Comparison of ENCODE assay signal across 14 mouse cellular contexts in genomic region chr3:90391004-90391403, GRCm38 (mm10). TPM values are rescaled to one million over a fixed set of nuclear protein-coding genes. Genes with fewer than 3 reads are reported as not detected.
DNase-seq lines count a peak whose midpoint lies in the region; ATAC-seq and TF ChIP-seq lines count a peak whose summit lies in the region.
"Had no signal": no experiment of that assay in that cellular context is flagged by ENCODE, and none has a peak within 500 bp of the region (broad histone marks: within the 10 kb centered on the region; RNA-seq: fewer than 3 reads in every experiment).

No protein-coding gene starts in this region.

- H3K9ac ChIP-seq in heart, embryonic 15.5 days, result no peak overlapping the region
- H3K9ac ChIP-seq in stomach, embryonic 15.5 days, result no peak overlapping the region
- H3K9ac ChIP-seq in stomach, postnatal 0 days (ENCODE audit: low read length), result no peak overlapping the region
- no peak overlapping the region for H3K9ac ChIP-seq in limb, embryonic 11.5 days (ENCODE audit: low read length)
- no peak overlapping the region for H3K9ac ChIP-seq in liver, embryonic 11.5 days (ENCODE audit: low read depth, low read length)

- TF ChIP-seq EP300 in stomach, postnatal 0 days (optimal IDR thresholded peaks at IDR 0.05), result no peak

- 56% methylated on average over 4 of the region's 4 CpGs for WGBS in heart, embryonic 15.5 days
- 58% methylated on average over 4 of the region's 4 CpGs for WGBS in stomach, embryonic 15.5 days
- WGBS in stomach, postnatal 0 days, result 56% methylated on average over 4 of the region's 4 CpGs
- WGBS in limb, embryonic 11.5 days, result 65% methylated on average over 4 of the region's 4 CpGs
- 72% methylated on average over 4 of the region's 4 CpGs for WGBS in liver, embryonic 11.5 days

- 0 out of 2 replicates have a peak overlapping the region, but pooled peaks have one; percentile 70 for H3K27ac ChIP-seq in heart, embryonic 15.5 days
- peak overlapping the region; percentile 83 for H3K27ac ChIP-seq in stomach, embryonic 15.5 days
- H3K27ac ChIP-seq in stomach, postnatal 0 days (replicated peaks), result no peak overlapping the region
- H3K27ac ChIP-seq in limb, embryonic 11.5 days (replicated peaks; ENCODE audit: low read depth, low read length), result peak overlapping the region; percentile 92; the same call in 1 of the 2 replicates
- H3K27ac ChIP-seq in liver, embryonic 11.5 days (ENCODE audit: low read depth, low read length), result no peak overlapping the region

- TF ChIP-seq CTCF in stomach, postnatal 0 days (IDR thresholded peaks at IDR 0.05; ENCODE audit: low read depth), result no peak

- ATAC-seq in heart, embryonic 15.5 days (replicated peaks; ENCODE audit: insufficient number of reproducible peaks, insufficient read depth, low FRiP score, low read depth), result no peak
- no peak for ATAC-seq in stomach, embryonic 15.5 days (ENCODE audit: insufficient read depth, low FRiP score, low read depth)
- no peak for ATAC-seq in stomach, postnatal 0 days (ENCODE audit: low FRiP score, low TSS enrichment)
- no peak for ATAC-seq in limb, embryonic 11.5 days (ENCODE audit: insufficient number of reproducible peaks, low FRiP score, low TSS enrichment, low read depth)
- ATAC-seq in erythroblast, adult 5-6 weeks (replicated peaks; ENCODE audit: low FRiP score, poor library complexity, severe bottlenecking), result no peak
- ATAC-seq in liver, embryonic 11.5 days (replicated peaks; ENCODE audit: low FRiP score), result no peak

- H3K4me1 ChIP-seq in heart, embryonic 15.5 days (replicated peaks), result peaks cover 39% of the 10 kb centered on the region
- peaks cover 30% of the 10 kb centered on the region for H3K4me1 ChIP-seq in stomach, embryonic 15.5 days
- H3K4me1 ChIP-seq in stomach, postnatal 0 days (replicated peaks; ENCODE audit: control insufficient read depth, insufficient read depth), result no peaks in the 10 kb centered on the region
- peaks cover 29% of the 10 kb centered on the region for H3K4me1 ChIP-seq in limb, embryonic 11.5 days (ENCODE audit: control insufficient read depth, insufficient read depth, low read length)
- H3K4me1 ChIP-seq in liver, embryonic 11.5 days (replicated peaks; ENCODE audit: control insufficient read depth, insufficient read depth, low read length), result peaks cover 13% of the 10 kb centered on the region

- H3K36me3 ChIP-seq in heart, embryonic 15.5 days, result peaks cover 46% of the 10 kb centered on the region
- peaks cover 35% of the 10 kb centered on the region for H3K36me3 ChIP-seq in stomach, embryonic 15.5 days
- H3K36me3 ChIP-seq in stomach, postnatal 0 days (ENCODE audit: control insufficient read depth, insufficient read depth, low read length), result peaks cover 26% of the 10 kb centered on the region
- peaks cover 30% of the 10 kb centered on the region for H3K36me3 ChIP-seq in limb, embryonic 11.5 days (ENCODE audit: control insufficient read depth, insufficient read depth, low read length)
- peaks cover 38% of the 10 kb centered on the region for H3K36me3 ChIP-seq in liver, embryonic 11.5 days (ENCODE audit: control insufficient read depth, insufficient read depth, low read length)

- no peaks in the 10 kb centered on the region for H3K9me3 ChIP-seq in heart, embryonic 15.5 days (replicated peaks)
- H3K9me3 ChIP-seq in stomach, embryonic 15.5 days, result no peaks in the 10 kb centered on the region
- H3K9me3 ChIP-seq in stomach, postnatal 0 days (ENCODE audit: control insufficient read depth, low read length), result no peaks in the 10 kb centered on the region
- H3K9me3 ChIP-seq in limb, embryonic 11.5 days (ENCODE audit: control insufficient read depth, low read length), result no peaks in the 10 kb centered on the region
- no peaks in the 10 kb centered on the region for H3K9me3 ChIP-seq in liver, embryonic 11.5 days (ENCODE audit: control insufficient read depth, low read length)
- H3K9me3 ChIP-seq: forebrain, embryonic 12.5 days had no signal

- no peak for DNase-seq in heart, postnatal 4 days
- no peak for DNase-seq in stomach, postnatal 0 days (ENCODE audit: low spot score)
- DNase-seq in limb, embryonic 11.5 days (ENCODE audit: low spot score), result no peak
- no peak for DNase-seq in urinary bladder, postnatal 14 days (ENCODE audit: low spot score)
- DNase-seq in liver, embryonic 11.5 days (ENCODE audit: low spot score), result no peak
- DNase-seq: cerebellum, adult 11-12 months; kidney, postnatal 10 days; liver; right cerebral cortex, postnatal 25 days; thymus, postnatal 25 days had no signal

- H3K4me3 ChIP-seq in heart, embryonic 15.5 days, result no peak overlapping the region
- H3K4me3 ChIP-seq in stomach, embryonic 15.5 days (replicated peaks), result no peak overlapping the region
- no peak overlapping the region for H3K4me3 ChIP-seq in stomach, postnatal 0 days (ENCODE audit: low read depth, low read length)
- H3K4me3 ChIP-seq in limb, embryonic 11.5 days (ENCODE audit: low read depth, low read length), result no peak overlapping the region
- no peak overlapping the region for H3K4me3 ChIP-seq in liver, embryonic 11.5 days (ENCODE audit: low read depth, low read length)
- H3K4me3 ChIP-seq: forebrain, embryonic 12.5 days had no signal

- H3K4me2 ChIP-seq in heart, embryonic 15.5 days, result no peak overlapping the region
- no peak overlapping the region for H3K4me2 ChIP-seq in stomach, embryonic 15.5 days
- H3K4me2 ChIP-seq in stomach, postnatal 0 days (replicated peaks; ENCODE audit: low read depth), result no peak overlapping the region
- H3K4me2 ChIP-seq in limb, embryonic 11.5 days (ENCODE audit: low read depth, severe bottlenecking), result no peak overlapping the region
- H3K4me2 ChIP-seq in liver, embryonic 11.5 days, result no peak overlapping the region

- H3K27me3 ChIP-seq in heart, embryonic 15.5 days, result 0 out of 2 replicates have a peak, but pooled peaks cover 6% of the 10 kb centered on the region
- no peaks in the 10 kb centered on the region for H3K27me3 ChIP-seq in stomach, embryonic 15.5 days (replicated peaks)
- no peaks in the 10 kb centered on the region for H3K27me3 ChIP-seq in stomach, postnatal 0 days (ENCODE audit: control insufficient read depth, insufficient read depth, low read length)
- H3K27me3 ChIP-seq in limb, embryonic 11.5 days (ENCODE audit: control insufficient read depth, insufficient read depth, low read length), result no peaks in the 10 kb centered on the region
- H3K27me3 ChIP-seq in liver, embryonic 11.5 days (replicated peaks; ENCODE audit: control insufficient read depth, insufficient read depth, low read length), result peaks cover 24% of the 10 kb centered on the region

RNA-seq across cellular contexts. Expression of gene Slc27a3, which starts 1.3 kb away (rescaled TPM):
- 4.8 and 9.4 TPM in 2 replicates for polyA plus RNA-seq in heart, embryonic 15.5 days (2015; fragmentation: Nextera tagmentation; extraction: Ambion mirVana)
- 1 to 10 TPM; 3.4 to 3.9 TPM for total RNA-seq in heart, postnatal 4 days (2021)
- 14.5 and 16.1 TPM in 2 replicates for polyA plus RNA-seq in stomach, embryonic 15.5 days (2015; fragmentation: Nextera tagmentation; extraction: Ambion mirVana)
- polyA plus RNA-seq in stomach, postnatal 0 days (2015; fragmentation: Nextera tagmentation; extraction: Ambion mirVana), result 4.7 and 5.3 TPM in 2 replicates
- 24.0 and 28.7 TPM in 2 replicates for polyA plus RNA-seq in limb, embryonic 11.5 days (2014; fragmentation: Nextera tagmentation; extraction: Ambion mirVana)
- not detected in 2 replicates for total RNA-seq in erythroblast, adult 5-6 weeks (2015; ENCODE audit: low replicate concordance)
- total RNA-seq in erythroblast, adult 5-6 weeks (2017; ENCODE audit: low replicate concordance), result 0.68 TPM in 1 of 2 replicates, not detected in the other
- 6.4 and 6.7 TPM in 2 replicates for polyA plus RNA-seq in liver, embryonic 11.5 days (2014; fragmentation: Nextera tagmentation; extraction: Ambion mirVana)

RNA-seq across cellular contexts. Expression of gene Ints3, which starts 42.4 kb away (rescaled TPM):
- 16.7 and 22.6 TPM in 2 replicates for polyA plus RNA-seq in heart, embryonic 15.5 days (2015; fragmentation: Nextera tagmentation; extraction: Ambion mirVana)
- 10 to 100 TPM; 24.1 to 28.6 TPM for total RNA-seq in heart, postnatal 4 days (2021)
- 27.0 and 29.2 TPM in 2 replicates for polyA plus RNA-seq in stomach, embryonic 15.5 days (2015; fragmentation: Nextera tagmentation; extraction: Ambion mirVana)
- 9.2 and 9.7 TPM in 2 replicates for polyA plus RNA-seq in stomach, postnatal 0 days (2015; fragmentation: Nextera tagmentation; extraction: Ambion mirVana)
- polyA plus RNA-seq in limb, embryonic 11.5 days (2014; fragmentation: Nextera tagmentation; extraction: Ambion mirVana), result 47.2 and 56.7 TPM in 2 replicates
- 6.0 and 6.9 TPM in 2 replicates for total RNA-seq in erythroblast, adult 5-6 weeks (2015; ENCODE audit: low replicate concordance)
- total RNA-seq in erythroblast, adult 5-6 weeks (2017; ENCODE audit: low replicate concordance), result 5.1 and 10.5 TPM in 2 replicates
- 34.0 and 35.2 TPM in 2 replicates for polyA plus RNA-seq in liver, embryonic 11.5 days (2014; fragmentation: Nextera tagmentation; extraction: Ambion mirVana)

Comparison
In these comparisons a context has a peak if more than half of its experiments do, and no peak if none do; other contexts are left out.
1. H3K27ac ChIP-seq: peak in heart, embryonic 15.5 days (single experiment), stomach, embryonic 15.5 days (single experiment) and limb, embryonic 11.5 days (single experiment); none in stomach, postnatal 0 days (single experiment) and liver, embryonic 11.5 days (single experiment).